Mouse (Mus musculus): ENCODE measurements around the gene Kcnk18.

Gene Kcnk18

DNA sequence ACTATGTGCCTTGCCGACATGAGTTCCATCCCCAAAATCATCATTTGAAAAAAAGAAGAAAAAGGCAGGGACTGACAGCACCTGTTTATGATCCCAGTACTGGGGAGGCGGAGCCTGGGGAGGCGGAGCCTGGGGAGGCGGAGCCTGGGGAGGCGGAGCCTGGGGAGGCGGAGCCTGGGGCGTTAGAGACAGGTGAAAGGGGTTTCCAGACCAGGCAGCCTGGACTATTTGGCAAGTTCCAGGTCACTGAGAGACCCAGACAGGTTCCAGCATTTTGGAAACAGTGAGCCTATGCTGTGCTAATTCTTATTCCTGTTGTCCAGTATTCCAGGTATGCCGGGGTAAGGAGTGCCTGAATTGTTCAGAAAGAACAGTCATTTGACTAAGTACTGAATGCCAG is at the start of gene Kcnk18:
Kcnk18 (plus strand) TSS at position 224 of the 400 bp plus-strand sequence.
- no peak for ATAC-seq (ENCODE audit: low TSS enrichment)

DNA sequence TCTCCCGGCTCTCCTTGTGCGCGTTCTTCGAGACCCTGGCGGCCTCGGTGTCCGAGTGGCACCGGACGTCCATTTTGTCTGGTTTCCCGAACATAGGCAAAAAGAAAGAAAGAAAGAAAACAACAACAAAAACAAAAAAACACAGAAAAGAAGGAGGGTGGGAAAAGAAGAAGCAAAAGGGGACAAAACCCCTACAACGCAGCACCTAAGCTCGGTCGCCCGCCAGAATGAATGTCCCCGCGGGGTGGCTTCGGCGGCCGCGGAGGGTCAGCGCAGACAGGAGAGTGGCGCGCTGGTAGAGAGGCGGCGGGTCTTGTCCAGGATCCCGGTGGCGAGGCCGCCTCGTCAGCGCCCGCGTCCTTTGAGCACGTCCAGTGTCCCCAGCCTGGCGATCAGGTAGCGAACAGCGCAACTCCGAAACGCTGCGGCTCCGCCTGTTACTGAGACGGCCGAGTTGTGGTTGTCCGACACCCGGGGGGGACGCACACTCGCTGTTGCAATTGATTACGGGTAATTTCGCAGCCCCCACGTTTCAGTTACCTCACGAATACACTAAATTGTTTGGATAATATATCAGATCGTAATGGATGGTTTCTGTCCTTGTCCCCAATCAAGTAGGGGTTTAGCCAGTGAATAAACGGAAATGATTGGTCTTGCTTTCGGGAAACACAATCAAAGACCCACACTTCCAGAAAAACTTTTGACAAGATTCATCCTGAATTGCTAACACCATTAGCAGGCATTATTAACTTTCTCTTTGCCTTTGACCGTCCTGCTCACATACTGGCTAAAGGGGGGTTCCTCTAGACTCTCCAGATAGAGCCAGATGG is 48.9 kb upstream of the Kcnk18 start, which contains the start of gene Vax1:
Vax1 (minus strand) TSS at position 121 of the 830 bp plus-strand sequence.
- no peak for ATAC-seq (ENCODE audit: low TSS enrichment)

DNA sequence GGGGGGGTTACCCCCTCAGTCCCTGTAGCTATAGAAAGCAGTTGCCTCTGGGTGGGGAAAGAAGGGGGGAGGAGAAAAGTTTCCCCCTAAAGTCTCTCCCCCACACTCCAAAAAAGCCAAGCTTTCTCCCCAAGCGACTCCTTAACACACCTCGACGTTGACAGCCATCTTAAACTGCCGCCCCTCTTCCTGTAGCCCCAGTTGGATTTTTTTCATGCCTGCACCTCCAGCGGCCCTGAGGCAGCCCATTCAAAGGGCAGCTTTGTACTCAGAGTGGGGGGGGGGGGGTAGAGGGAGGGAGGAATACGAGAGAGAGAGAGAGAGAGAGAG is 48.3 kb upstream of the Kcnk18 start:
- no peak for ATAC-seq (ENCODE audit: low TSS enrichment)

DNA sequence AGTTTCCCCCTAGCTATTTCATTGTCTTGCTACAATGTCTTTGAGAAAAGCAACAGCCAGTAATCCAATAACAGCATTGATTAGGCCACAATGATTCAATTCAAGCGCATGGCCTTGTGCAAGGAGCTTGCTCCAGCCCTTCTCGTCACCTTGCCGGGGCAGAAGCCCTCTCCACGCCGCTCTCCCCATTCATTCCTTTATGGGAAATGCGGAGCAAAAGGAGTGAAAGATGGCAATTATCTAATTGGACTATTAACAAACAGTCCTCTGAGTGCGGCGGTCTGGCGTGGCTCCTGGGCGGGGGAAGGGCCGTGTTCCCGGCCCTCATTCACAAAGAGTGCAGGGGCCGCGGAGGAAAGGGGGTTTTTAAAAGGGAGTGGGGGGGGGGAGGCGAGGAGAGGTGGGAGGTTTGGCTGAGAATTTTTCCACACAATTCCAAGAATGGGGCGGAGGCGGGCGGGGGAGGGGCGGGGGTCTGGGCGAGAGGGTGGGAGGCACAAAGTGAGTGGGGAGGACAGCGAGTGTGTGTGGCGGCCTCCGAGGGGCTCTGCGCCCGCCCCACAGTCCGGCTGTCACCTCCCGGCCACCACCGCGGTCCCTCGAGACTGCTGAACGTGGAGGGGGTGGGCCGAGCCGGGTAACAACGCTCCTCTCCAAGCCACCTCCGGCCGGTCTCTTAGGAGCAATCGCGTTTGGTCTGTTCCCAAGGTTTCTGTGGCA is 47.7 kb upstream of the Kcnk18 start:
- ATAC-seq (ENCODE audit: low TSS enrichment), result no peak

DNA sequence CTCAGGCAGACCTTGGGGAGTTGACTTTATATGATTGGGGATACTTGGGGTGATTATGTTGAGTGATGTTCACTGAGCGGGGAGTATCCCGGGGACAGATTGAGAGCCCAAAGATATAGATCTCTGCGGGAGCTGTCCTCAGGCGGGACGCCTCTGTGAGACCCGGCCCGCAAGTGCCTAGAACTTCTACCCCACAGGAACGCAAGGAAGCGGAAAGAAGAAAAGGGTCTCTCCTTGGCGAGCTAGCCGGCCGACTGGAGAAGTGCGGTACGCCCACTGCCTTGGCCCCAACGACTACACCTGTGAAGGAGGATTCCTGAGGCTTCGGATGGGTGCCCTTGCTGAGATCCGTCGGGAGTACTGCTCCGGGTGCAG is 47.2 kb upstream of the Kcnk18 start:
- ATAC-seq (ENCODE audit: low TSS enrichment), result no peak

DNA sequence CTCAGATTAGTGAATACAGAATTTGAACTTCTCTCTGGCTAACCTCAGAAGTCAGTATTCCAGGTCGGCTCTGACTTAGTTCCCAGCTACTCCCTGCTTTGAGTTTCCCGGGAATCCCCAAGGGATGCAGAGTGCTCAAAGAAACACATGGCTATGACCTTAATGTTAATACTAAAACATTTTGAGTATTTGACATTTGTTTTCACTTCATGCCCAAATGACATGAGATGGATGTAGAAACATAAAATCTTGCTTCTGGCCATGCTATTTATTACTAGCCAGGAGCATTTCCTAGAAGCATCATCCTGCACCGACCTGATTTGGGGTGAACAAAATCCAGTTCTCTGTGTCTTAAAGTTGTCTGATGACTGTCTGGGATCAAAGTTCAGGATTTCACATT is 46.2 kb upstream of the Kcnk18 start:
- no peak for ATAC-seq (ENCODE audit: low TSS enrichment)

DNA sequence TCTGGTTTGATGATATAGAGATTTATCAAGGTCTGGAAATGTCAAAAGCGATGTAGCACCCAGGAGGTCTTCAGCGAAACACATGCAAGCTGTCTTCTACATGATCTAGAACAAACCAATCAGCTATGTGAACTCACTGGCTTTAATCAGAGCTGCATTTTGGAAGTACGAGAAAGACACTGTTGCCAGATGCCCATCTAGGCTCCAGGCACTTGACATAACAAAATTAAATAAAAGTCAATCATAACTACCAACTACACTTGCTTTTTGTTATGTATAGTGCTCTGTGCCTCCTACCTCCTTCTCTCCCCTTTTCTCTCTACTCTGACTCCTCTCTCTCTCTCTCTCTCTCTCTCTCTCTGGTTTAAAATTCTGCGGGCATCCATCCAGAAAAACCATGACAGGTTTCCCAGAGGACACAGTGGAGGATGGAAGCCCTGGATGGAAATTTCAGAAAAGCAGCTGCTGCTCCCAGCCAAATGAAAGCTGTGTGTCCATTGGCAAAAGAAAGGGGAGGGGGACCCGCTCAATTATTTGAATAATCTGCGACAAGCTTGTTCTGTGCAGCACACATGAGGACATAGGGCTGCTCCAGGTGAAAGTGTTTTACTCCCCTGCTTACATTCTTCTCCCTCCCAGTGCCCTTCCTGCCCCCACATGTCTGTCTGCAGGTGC is 45.5 kb upstream of the Kcnk18 start:
- no peak for ATAC-seq (ENCODE audit: low TSS enrichment)

DNA sequence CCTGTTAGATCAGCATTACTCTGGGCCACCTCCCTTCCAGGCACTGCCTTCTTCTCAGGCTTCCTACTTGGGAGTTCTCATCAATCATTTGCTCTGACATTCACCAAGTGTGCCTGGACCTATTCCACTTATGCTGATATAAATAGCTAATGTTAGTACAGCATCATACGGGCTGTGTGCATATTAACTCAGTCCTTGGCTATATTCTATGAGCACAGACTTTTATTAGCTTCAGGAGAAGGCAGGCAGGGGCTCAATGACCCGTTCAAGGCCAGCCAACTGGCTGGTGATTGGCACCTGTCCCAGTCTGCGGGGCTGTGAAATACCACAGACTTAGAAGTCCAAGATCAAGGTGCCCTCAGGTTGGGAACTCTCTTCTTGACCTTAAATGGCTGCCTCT is 35.0 kb upstream of the Kcnk18 start:
- ATAC-seq (ENCODE audit: low TSS enrichment), result no peak

DNA sequence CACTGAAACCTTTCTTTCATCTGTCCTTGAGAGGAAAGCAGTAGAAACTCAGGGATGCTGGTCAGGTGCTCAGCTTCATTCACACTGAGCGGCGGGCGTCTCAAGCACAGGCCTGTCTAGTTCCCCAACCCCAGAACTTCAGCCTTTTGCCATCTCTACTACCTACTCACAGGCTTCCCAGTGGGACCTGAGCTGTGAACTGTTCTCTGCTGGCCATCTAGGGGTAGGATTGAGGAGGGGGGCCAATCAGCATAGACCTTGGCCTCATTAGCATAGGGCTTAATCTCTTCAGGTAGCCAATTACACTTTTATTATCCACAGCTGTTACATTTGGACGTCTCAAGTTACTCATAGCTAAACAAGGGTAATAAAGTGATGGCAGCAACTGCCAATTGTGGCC is 30.0 kb upstream of the Kcnk18 start:
- ATAC-seq (ENCODE audit: low TSS enrichment), result no peak

DNA sequence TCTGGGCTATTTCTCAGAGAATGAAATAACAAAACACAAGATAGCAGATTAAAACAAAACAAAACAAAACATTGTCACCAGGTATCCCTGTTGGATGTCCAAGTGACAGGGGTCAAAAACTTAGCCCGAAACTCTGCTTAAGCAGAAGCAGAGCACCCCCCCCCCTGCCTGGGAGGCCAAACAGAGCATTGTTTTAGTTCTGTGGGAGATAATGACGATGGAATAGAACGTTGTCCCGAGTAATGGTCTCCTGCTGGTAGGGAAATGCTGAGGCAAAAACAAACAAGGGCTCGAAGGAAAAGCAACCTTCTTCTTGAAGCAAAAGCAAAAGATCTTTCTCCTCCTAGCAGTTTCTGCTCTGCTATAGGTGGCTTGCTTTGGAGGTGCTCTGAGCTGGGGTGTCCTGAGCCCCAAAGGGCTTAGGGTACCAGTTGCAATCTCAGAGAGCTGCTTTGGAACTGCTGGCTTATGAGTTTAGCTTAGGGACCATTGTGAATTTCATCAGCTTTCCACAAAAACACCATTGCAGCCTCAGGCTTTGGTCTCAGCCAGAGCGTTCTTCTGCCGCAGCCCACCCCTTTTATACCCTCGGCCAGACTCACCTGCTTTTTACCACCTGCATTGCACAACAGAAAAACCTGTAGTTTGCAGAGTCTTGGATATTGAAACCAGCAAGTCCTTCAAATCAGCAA is 28.4 kb upstream of the Kcnk18 start:
- ATAC-seq (ENCODE audit: low TSS enrichment), result no peak

DNA sequence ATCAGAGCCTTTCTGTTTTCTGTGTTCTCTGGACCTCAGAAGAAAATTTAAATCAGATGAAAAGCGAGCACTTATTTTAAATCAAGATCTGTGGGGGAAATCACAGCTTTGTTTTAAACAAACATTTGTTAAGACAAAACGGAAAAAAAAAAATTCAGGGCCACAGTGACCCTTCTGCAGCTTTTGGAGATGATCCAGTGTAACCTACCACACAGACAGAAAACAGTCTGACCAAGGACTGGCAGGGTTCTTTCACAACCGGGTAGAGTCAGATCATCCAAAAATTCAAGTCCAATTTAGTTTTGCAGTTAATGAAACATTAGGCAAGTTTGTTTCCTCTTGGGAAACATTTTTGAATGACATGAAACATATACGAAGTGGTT is 27.9 kb upstream of the Kcnk18 start:
- ATAC-seq (ENCODE audit: low TSS enrichment), result no peak

DNA sequence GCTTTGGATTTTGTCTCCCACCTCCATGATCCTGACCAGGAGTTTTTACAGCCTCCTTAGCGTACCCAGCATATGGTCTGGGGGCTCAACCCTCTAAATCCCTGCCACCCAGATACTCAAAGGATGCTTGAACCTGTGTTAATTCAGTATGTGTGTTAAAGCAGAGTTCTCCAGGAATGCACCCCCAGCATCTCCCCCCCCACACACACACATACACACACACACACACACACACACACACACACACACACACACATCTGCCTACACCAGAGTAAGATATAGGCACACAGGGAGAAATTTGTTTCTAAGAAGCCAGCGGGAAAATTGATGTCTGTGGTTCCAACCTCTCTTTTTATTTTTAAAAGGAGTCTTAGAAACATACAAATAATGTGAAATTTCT is 26.5 kb upstream of the Kcnk18 start:
- ATAC-seq (ENCODE audit: low TSS enrichment), result no peak

DNA sequence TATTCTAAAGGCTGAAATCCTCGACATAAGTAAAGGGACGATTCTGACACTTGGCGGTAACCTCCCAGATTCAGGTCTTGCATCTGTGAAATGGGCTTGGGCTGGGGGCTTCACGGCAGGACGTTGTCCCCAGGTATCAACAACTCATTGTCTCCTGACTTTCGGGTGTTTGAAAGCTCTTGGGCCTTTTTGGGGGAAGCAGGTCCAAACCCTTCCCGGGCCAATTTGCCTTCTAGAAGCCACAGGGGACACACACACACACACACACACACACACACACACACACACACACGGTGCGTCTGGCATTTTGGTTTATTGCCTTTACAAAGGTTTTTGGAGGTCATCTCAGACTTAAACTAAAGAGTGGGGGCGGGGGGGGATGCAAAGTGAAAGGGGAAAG is 25.6 kb upstream of the Kcnk18 start:
- ATAC-seq (ENCODE audit: low TSS enrichment), result no peak

DNA sequence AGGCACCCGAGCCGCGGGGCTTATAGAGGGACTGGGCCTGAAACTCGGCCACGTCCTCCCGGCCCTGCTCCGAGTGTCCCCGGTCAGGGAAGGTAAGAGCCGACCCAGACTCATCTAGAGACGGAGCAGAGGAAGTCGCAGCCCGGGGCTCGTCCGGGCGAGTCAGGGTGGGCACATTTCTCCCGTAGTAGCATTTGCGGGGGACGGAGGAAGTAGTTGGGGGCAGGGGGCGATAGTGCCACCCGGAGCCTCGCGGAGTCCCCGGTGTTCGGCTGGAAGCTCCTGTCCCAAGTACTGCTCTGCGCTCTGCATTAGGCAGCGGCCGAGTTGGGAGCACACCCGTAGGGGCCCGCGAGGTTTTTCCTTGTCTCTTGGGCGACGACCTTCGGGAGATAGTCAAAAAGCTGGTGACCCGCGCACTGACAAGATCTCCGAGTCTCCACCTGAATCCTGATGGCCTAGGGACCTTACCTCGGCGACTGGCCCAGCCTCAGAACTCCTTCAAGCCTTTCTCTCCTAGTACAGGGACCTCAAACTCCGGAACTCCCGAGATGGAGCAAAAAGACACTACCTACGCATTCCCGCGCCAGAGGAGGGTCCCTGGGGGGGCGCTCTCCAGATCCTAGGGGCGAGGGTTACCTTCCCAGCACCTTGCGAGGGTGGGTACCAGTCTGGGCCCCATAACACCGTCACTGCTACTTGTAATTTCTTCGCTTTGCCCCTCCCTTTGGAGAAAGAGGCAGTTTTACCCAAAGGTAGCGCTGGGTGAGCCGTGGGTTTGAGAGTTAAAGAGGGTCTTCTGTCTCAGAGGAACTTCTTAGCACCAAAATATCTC is 24.8 kb upstream of the Kcnk18 start:
- no peak for ATAC-seq (ENCODE audit: low TSS enrichment)

DNA sequence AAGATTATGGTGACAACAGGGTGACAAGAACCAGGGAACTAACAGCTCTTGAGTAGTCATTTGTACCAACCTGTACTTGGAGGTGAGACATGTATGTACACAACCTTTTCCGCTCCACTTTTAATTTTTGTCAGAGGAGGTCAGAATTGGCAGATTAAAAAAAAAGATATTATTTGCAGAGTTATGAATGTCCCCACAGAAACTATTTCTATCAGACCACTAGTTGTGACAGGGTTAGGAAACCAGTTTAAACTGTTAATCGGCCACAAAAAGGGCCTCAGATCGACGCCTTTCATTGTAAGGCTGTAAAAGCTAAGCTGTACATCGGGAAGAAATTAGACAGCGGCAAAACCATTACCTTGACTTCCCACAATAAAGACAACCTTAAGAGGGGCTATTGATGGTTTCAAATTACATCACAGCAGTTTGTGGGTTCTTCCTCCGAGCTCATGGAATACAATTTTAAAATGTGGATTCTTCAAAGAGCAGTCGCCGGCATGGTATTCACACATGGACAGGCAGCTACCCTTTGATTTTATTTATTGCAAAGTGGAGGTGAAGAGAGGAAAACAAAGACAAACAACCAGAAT is 23.7 kb upstream of the Kcnk18 start:
- no peak for ATAC-seq (ENCODE audit: low TSS enrichment)

DNA sequence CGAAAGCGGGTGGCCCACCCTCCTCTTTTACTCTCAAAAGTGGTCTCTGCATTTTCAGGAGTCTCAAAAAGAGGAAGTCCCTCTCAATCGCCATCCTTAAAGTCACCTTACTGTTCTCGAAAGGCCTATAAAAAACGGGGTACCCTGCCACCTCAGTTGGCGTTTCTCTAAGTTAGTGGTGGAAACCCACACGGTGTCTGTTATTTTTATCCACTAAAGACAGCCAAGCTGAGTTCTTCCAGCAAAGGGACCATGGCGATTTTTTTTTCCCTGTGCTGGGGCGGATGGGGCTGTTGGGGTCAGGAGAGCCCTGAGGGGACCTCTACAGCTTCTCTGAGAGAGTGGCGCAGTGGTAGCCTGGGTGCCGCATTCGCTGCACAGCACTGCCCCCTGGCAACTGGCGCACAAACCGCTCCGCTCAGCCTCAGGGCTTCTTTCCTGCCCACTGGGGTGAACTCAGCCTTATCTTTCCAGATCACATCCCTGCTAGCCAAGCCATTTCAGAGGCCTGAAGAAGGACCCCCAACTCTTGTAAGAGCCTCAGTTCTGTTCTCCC is 22.8 kb upstream of the Kcnk18 start:
- ATAC-seq (ENCODE audit: low TSS enrichment), result peak; percentile 87

DNA sequence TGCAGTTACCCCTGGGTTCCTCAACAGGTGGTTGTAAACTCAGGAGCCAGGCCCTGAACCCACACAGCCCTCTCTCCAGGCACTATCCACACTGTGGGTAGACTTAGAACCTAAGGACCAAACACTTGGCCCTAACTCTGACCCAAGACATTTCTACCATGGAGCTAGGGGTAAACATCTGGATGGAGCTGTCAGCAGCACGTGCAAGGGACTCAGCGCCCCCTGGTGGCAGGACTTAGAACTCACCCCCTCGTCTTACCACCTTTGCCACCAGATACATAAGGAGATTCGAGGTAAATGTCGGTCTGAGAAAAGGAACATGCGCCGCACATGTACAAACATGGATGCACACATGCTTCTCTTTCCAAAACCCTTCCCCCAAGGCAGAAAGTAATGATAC is 20.9 kb upstream of the Kcnk18 start:
- no peak for ATAC-seq (ENCODE audit: low TSS enrichment)

DNA sequence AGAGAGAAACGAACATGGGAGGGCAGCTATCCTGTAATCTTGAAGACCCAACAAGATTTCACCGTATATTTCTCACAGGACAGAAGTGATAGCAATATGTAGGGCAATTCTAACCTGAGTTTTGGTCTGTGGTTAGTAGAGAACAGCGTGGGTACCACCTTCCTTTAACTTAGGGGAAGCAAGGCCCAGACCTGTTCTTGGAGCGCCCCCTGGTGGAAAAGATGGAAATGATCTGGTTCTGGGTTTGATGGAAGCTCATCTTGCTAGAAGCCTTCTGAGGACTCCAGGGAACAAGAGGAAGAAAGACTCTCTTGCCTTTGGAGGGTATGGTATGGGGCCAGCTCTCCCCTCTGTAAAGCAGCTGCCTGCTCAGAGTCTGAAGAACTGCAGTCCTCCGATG is 10.5 kb upstream of the Kcnk18 start:
- ATAC-seq (ENCODE audit: low TSS enrichment), result peak; percentile 86

DNA sequence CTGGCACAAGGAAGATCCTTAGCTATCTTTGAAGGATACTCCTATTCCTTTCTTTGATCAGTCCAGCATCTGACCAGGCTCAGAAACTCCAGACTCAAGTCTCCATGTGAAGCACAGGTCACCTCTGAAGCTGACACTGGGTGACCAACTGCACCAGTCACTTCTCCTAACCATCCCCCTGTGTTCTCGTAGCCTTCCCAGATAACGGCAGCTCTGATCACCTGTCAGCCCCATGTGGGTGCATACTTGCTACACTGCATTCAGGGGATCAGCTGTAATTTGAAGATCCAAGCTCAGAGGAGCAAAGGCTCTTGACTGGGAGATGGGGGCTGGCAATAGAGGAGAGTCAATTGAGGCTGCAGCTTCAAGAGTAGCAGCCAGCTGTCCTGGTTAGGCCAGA is 10.0 kb upstream of the Kcnk18 start:
- ATAC-seq (ENCODE audit: low TSS enrichment), result no peak

DNA sequence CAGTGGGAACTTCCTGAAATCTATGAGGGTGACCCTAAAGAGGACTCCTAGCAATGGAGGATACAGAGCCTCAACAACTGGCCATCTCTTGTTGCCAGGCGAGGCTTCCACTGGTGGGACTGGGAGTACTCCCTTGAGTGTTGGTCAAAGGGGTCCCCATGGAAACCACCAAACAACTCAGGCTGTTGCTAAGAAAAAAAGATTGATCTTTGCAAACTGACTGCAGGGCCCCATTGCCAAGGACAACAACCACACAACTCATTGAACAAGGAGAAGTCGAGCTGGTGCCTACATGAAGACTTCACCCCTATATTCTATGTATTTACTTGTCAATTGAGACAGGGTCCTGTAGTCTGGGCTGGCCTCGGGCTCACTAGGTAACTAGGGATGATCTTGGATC is 2.1 kb upstream of the Kcnk18 start:
- ATAC-seq (ENCODE audit: low TSS enrichment), result no peak

DNA sequence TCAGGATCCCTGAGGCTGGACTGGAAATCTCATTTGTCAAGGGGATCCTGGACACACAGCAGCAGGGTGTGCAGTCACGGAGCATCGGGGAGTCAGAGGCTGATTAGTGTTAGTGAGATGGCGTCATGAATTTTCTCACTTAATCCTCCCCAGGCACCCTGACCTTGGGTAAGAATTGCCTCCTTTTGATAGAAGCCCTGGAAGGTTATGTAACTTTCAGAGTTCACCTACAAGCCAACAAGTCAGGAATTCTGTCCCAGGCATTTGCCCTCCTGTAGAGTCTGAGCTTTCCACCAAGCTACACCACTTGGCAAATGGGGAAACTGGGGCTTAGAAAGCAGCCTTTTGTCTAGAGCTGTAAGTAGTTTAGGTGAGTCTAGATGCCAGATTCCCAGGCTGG is 2.1 kb downstream of the Kcnk18 start:
- ATAC-seq (ENCODE audit: low TSS enrichment), result no peak

Data from frontal cortex, adult (tissue).